Mouse (Mus musculus): ENCODE results near the gene Eaf2. TPM values are rescaled to one million over a fixed set of nuclear protein-coding genes. Genes with fewer than 3 reads are reported as not detected.
A peak's percentile ranks its signal among the peaks of the same experiment; 100 is the strongest.

The Eaf2 gene
- polyA plus RNA-seq, 1 experiment from 2014 or later = 0.77 TPM

GRCm38 (mm10) chr16:36828054-36828786 lies 46.6 kb downstream of the Eaf2 start, which contains the start of gene Iqcb1:
TSS of gene Iqcb1 (plus strand) at chr16:36828385.
- WGBS = under 1% methylated on average over 64 of the region's 64 CpGs
- peak within 1 kb of the TSS; percentile 79 for H3K4me2 ChIP-seq
- no peaks in the 10 kb centered on the region for H3K36me3 ChIP-seq
- peak within 1 kb of the TSS; percentile 90 for H3K4me3 ChIP-seq
- no peaks in the 10 kb centered on the region for H3K9me3 ChIP-seq
- peak within 1 kb of the TSS; percentile 86 for H3K27ac ChIP-seq (replicated peaks)
- peak; percentile 99 for ATAC-seq (ENCODE audit: low read depth)
- peaks cover 12% of the 10 kb centered on the region for H3K27me3 ChIP-seq
- H3K4me1 ChIP-seq (replicated peaks) = peaks cover 24% of the 10 kb centered on the region
- peak within 1 kb of the TSS; percentile 92 for H3K9ac ChIP-seq

GRCm38 (mm10) chr16:36827611-36828053 lies 47.2 kb downstream of the Eaf2 start:
- peaks cover 24% of the 10 kb centered on the region for H3K4me1 ChIP-seq (replicated peaks)
- H3K4me2 ChIP-seq = peak overlapping the region; percentile 79
- ATAC-seq (ENCODE audit: low read depth) = peak; percentile 63; the same call in 1 of the 2 replicates
- H3K27ac ChIP-seq (replicated peaks) = no peak overlapping the region
- H3K36me3 ChIP-seq = no peaks in the 10 kb centered on the region
- peaks cover 12% of the 10 kb centered on the region for H3K27me3 ChIP-seq
- H3K9me3 ChIP-seq = no peaks in the 10 kb centered on the region
- WGBS = 4% methylated on average over 11 of the region's 11 CpGs
- peak overlapping the region; percentile 92; the same call in 1 of the 2 replicates for H3K9ac ChIP-seq
- H3K4me3 ChIP-seq = peak overlapping the region; percentile 90

- H3K4me3 ChIP-seq = no peak overlapping the region
- H3K36me3 ChIP-seq = no peaks in the 10 kb centered on the region
- H3K27ac ChIP-seq (replicated peaks) = no peak overlapping the region
- no peak for ATAC-seq (ENCODE audit: low read depth)
- no peaks in the 10 kb centered on the region for H3K9me3 ChIP-seq
- H3K27me3 ChIP-seq = peaks cover 5% of the 10 kb centered on the region; the same call in 1 of the 2 replicates
- no peak overlapping the region for H3K9ac ChIP-seq
- 18% methylated on average over 3 of the region's 3 CpGs for WGBS
- no peak overlapping the region for H3K4me2 ChIP-seq
- no peaks in the 10 kb centered on the region for H3K4me1 ChIP-seq (replicated peaks)
Observed at GRCm38 (mm10) chr16:36821474-36821873, 53.3 kb downstream of the Eaf2 start.

GRCm38 (mm10) chr16:36820747-36821146 lies 54.1 kb downstream of the Eaf2 start:
- H3K9me3 ChIP-seq = no peaks in the 10 kb centered on the region
- WGBS = 88% methylated on average over 3 of the region's 3 CpGs

GRCm38 (mm10) chr16:36820016-36820415 lies 54.8 kb downstream of the Eaf2 start:
- Histone ChIP-seq H3K36me3 (no peaks in the 10 kb centered on the region), H3K4me3 (no peak overlapping the region), H3K4me1 (replicated peaks) (no peaks in the 10 kb centered on the region), H3K9ac (no peak overlapping the region), H3K27me3 (no peaks in the 10 kb centered on the region), H3K4me2 (no peak overlapping the region), H3K9me3 (no peaks in the 10 kb centered on the region), H3K27ac (replicated peaks) (no peak overlapping the region)
- 76% methylated on average over 6 of the region's 6 CpGs for WGBS
- ATAC-seq (ENCODE audit: low read depth) = no peak

More at GRCm38 (mm10) chr16:36820747-36821146, 54.1 kb downstream of the Eaf2 start:
- H3K9ac ChIP-seq = no peak overlapping the region
- no peaks in the 10 kb centered on the region for H3K4me1 ChIP-seq (replicated peaks)
- H3K27ac ChIP-seq (replicated peaks) = no peak overlapping the region
- no peak overlapping the region for H3K4me2 ChIP-seq
- H3K36me3 ChIP-seq = no peaks in the 10 kb centered on the region
- no peaks in the 10 kb centered on the region for H3K27me3 ChIP-seq
- no peak for ATAC-seq (ENCODE audit: low read depth)
- H3K4me3 ChIP-seq = no peak overlapping the region

GRCm38 (mm10) chr16:36817321-36817926 lies 57.4 kb downstream of the Eaf2 start:
- H3K36me3 ChIP-seq = no peaks in the 10 kb centered on the region

GRCm38 (mm10) chr16:36816916-36817315 lies 57.9 kb downstream of the Eaf2 start:
- H3K9me3 ChIP-seq = no peaks in the 10 kb centered on the region
- H3K9ac ChIP-seq = no peak overlapping the region
- peak; percentile 71 for ATAC-seq (ENCODE audit: low read depth)
- H3K4me3 ChIP-seq = no peak overlapping the region
- H3K4me2 ChIP-seq = no peak overlapping the region
- no peaks in the 10 kb centered on the region for H3K36me3 ChIP-seq
- H3K27ac ChIP-seq (replicated peaks) = no peak overlapping the region
- no peaks in the 10 kb centered on the region for H3K27me3 ChIP-seq
- no peaks in the 10 kb centered on the region for H3K4me1 ChIP-seq (replicated peaks)

More at GRCm38 (mm10) chr16:36817321-36817926, 57.4 kb downstream of the Eaf2 start:
- 23% methylated on average over 7 of the region's 7 CpGs for WGBS
- H3K4me1 ChIP-seq (replicated peaks) = no peaks in the 10 kb centered on the region
- peak; percentile 96 for ATAC-seq (ENCODE audit: low read depth)
- H3K27ac ChIP-seq (replicated peaks) = no peak overlapping the region
- no peak overlapping the region for H3K4me2 ChIP-seq
- no peaks in the 10 kb centered on the region for H3K27me3 ChIP-seq
- H3K4me3 ChIP-seq = no peak overlapping the region
- no peak overlapping the region for H3K9ac ChIP-seq
- no peaks in the 10 kb centered on the region for H3K9me3 ChIP-seq

GRCm38 (mm10) chr16:36813680-36814079 lies 61.1 kb downstream of the Eaf2 start:
- WGBS = 60% methylated on average over 3 of the region's 3 CpGs
- H3K27ac ChIP-seq (replicated peaks) = no peak overlapping the region
- no peak for ATAC-seq (ENCODE audit: low read depth)
- H3K4me3 ChIP-seq = no peak overlapping the region
- H3K9ac ChIP-seq = no peak overlapping the region
- no peaks in the 10 kb centered on the region for H3K36me3 ChIP-seq
- H3K4me2 ChIP-seq = no peak overlapping the region
- no peaks in the 10 kb centered on the region for H3K27me3 ChIP-seq
- no peaks in the 10 kb centered on the region for H3K4me1 ChIP-seq (replicated peaks)
- no peaks in the 10 kb centered on the region for H3K9me3 ChIP-seq

- ATAC-seq (ENCODE audit: low read depth) = no peak
- 87% methylated on average over 3 of the region's 3 CpGs for WGBS
- no peak overlapping the region for H3K4me2 ChIP-seq
- no peaks in the 10 kb centered on the region for H3K36me3 ChIP-seq
- no peaks in the 10 kb centered on the region for H3K27me3 ChIP-seq
- H3K27ac ChIP-seq (replicated peaks) = no peak overlapping the region
- H3K9me3 ChIP-seq = no peaks in the 10 kb centered on the region
- no peak overlapping the region for H3K4me3 ChIP-seq
- H3K9ac ChIP-seq = no peak overlapping the region
- H3K4me1 ChIP-seq (replicated peaks) = no peaks in the 10 kb centered on the region
Observed at GRCm38 (mm10) chr16:36808616-36809015, 66.2 kb downstream of the Eaf2 start.

- Histone ChIP-seq H3K36me3 (no peaks in the 10 kb centered on the region), H3K9me3 (0 out of 2 replicates have a peak, but pooled peaks cover 3% of the 10 kb centered on the region), H3K27ac (replicated peaks) (no peak overlapping the region), H3K4me2 (no peak overlapping the region), H3K9ac (no peak overlapping the region), H3K27me3 (no peaks in the 10 kb centered on the region), H3K4me1 (replicated peaks) (no peaks in the 10 kb centered on the region), H3K4me3 (no peak overlapping the region)
- WGBS = 91% methylated on average over 3 of the region's 3 CpGs
- no peak for ATAC-seq (ENCODE audit: low read depth)
Observed at GRCm38 (mm10) chr16:36802361-36802760, 72.4 kb downstream of the Eaf2 start.

- Histone ChIP-seq H3K36me3 (no peaks in the 10 kb centered on the region), H3K4me3 (no peak overlapping the region), H3K27me3 (no peaks in the 10 kb centered on the region), H3K27ac (replicated peaks) (no peak overlapping the region), H3K4me1 (replicated peaks) (no peaks in the 10 kb centered on the region), H3K9ac (no peak overlapping the region), H3K9me3 (0 out of 2 replicates have a peak, but pooled peaks cover 3% of the 10 kb centered on the region), H3K4me2 (no peak overlapping the region)
- WGBS = 79% methylated on average over 2 of the region's 2 CpGs
- ATAC-seq (ENCODE audit: low read depth) = no peak
Observed at GRCm38 (mm10) chr16:36798334-36798733, 76.5 kb downstream of the Eaf2 start.

- Histone ChIP-seq H3K27me3 (no peaks in the 10 kb centered on the region), H3K4me3 (no peak overlapping the region), H3K27ac (replicated peaks) (no peak overlapping the region), H3K36me3 (no peaks in the 10 kb centered on the region), H3K4me1 (replicated peaks) (no peaks in the 10 kb centered on the region), H3K9me3 (no peaks in the 10 kb centered on the region), H3K4me2 (no peak overlapping the region), H3K9ac (no peak overlapping the region)
- WGBS = 89% methylated on average over 2 of the region's 2 CpGs
- ATAC-seq (ENCODE audit: low read depth) = no peak
Observed at GRCm38 (mm10) chr16:36794976-36795375, 79.8 kb downstream of the Eaf2 start.

All from neural tube, embryonic 13.5 days (tissue).